Mouse (Mus musculus) myocyte (in vitro differentiated cells): ENCODE data around the gene Plxna4.

Source experiments
- MAX ChIP-seq: IDR thresholded peaks from one replicate; pipeline ENCODE4 v1.6.1; 2011; ENCODE audit warnings: low read depth, mild to moderate bottlenecking, control low read depth
- TCF12 ChIP-seq: IDR thresholded peaks from one replicate; pipeline ENCODE4 v1.6.1; 2011; ENCODE audit warnings: mild to moderate bottlenecking, control low read depth; ENCODE audit not compliant: poor library complexity, insufficient read depth, severe bottlenecking
- TCF3 ChIP-seq: IDR thresholded peaks from one replicate; pipeline ENCODE4 v1.6.1; 2011; ENCODE audit warnings: low read depth, control low read depth; ENCODE audit not compliant: insufficient read length

GRCm38 (mm10) chr6:32199616-32200015 is 388.4 kb downstream of the Plxna4 start:
- TF ChIP-seq MAX (no peak), TCF3 (no peak), TCF12 (no peak)
